In genomic region chr8:94432212-94432611, GRCm38 (mm10) we compare ENCODE assay signal across 15 mouse cellular contexts.
"Had no signal": no experiment of that assay in that cellular context is flagged by ENCODE, and none has a peak within 500 bp of the region (broad histone marks: within the 10 kb centered on the region; RNA-seq: fewer than 3 reads in every experiment).

No protein-coding gene starts in this region.

- ATAC-seq: liver, embryonic 12.5 days; midbrain, embryonic 16.5 days had no signal

- DNase-seq: lung, adult 18-20 months; lung, embryonic 14.5 days; lung, postnatal 10 days; lung, postnatal 4 days; midbrain, embryonic 14.5 days; retina, postnatal 1 day; right cerebral cortex, adult 18-20 months; right cerebral cortex, postnatal 25 days; right cerebral cortex, postnatal 4 days; spleen, adult 18-20 months; thymus, adult 2 months; thymus, postnatal 25 days; thymus, postnatal 4 days had no signal
